Mouse (Mus musculus): ENCODE measurements around the gene Ogfod2.

DNA sequence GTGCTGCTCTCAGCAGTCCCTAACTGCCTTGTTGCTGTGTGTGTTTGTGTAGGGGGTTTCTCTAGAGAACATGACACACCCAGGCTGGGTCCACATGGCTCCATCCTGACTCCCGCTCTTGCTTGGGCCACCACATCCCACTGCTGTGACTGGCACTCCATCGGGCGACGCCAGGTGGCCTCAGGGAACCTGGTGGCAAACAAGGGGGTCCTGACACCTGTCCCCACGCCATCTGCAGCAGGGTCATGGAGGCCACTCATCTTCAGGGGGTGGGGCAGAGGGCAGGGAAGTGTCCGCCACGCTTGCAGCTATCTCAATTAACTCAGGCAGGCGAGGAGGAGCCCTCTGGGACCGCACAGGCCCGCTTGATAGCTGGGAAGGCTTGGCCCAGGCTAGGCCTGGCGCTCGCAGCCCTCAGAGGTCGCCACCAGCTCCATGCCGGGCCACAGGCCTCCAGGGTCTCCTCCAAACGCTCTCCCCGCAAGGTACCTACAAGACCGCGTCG lies 17.0 kb upstream of the Ogfod2 start:
- TF ChIP-seq CTCF (IDR thresholded peaks at IDR 0.05; ENCODE audit: extremely low read depth, insufficient read depth, insufficient read length, insufficient replicate concordance) (no peak), POLR2A (IDR thresholded peaks at IDR 0.05; ENCODE audit: low read depth, low read length) (no peak; the same call in 1 of the 2 replicates)

Measured in spleen, adult 2 months (tissue).